Mouse (Mus musculus): ENCODE measurements around the gene Med13l. TPM values are rescaled to one million over a fixed set of nuclear protein-coding genes. Genes with fewer than 3 reads are reported as not detected.

Gene Med13l
- polyA plus RNA-seq, 1 experiment from 2014 or later = 9.3 TPM

GRCm38 (mm10) chr5:118619801-118620200, 59.3 kb downstream of the Med13l start:
- Histone ChIP-seq H3K4me3 (no peak overlapping the region), H3K9ac (no peak overlapping the region), H3K36me3 (no peaks in the 10 kb centered on the region), H3K9me3 (no peaks in the 10 kb centered on the region), H3K27me3 (no peaks in the 10 kb centered on the region), H3K27ac (no peak overlapping the region), H3K4me1 (peaks cover 29% of the 10 kb centered on the region), H3K4me2 (no peak overlapping the region)
- 49% methylated on average over 7 of the region's 7 CpGs for WGBS
- peak; percentile 65; the same call in 1 of the 2 replicates for ATAC-seq (ENCODE audit: borderline replicate concordance, extremely low read depth, low FRiP score, low TSS enrichment)

- no peak overlapping the region for H3K4me2 ChIP-seq
- H3K4me3 ChIP-seq = no peak overlapping the region
- no peak overlapping the region for H3K9ac ChIP-seq
- 80% methylated on average over 7 of the region's 7 CpGs for WGBS
- peaks cover 23% of the 10 kb centered on the region for H3K4me1 ChIP-seq
- H3K27me3 ChIP-seq = no peaks in the 10 kb centered on the region
- no peaks in the 10 kb centered on the region for H3K9me3 ChIP-seq
- ATAC-seq (ENCODE audit: borderline replicate concordance, extremely low read depth, low FRiP score, low TSS enrichment) = no peak
- no peak overlapping the region for H3K27ac ChIP-seq
- no peaks in the 10 kb centered on the region for H3K36me3 ChIP-seq
These were observed 59.9 kb downstream of the Med13l start for GRCm38 (mm10) chr5:118620330-118620910.

GRCm38 (mm10) chr5:118621877-118622276, 61.4 kb downstream of the Med13l start:
- no peak for ATAC-seq (ENCODE audit: borderline replicate concordance, extremely low read depth, low FRiP score, low TSS enrichment)
- H3K27me3 ChIP-seq = no peaks in the 10 kb centered on the region
- no peak overlapping the region for H3K4me3 ChIP-seq
- H3K36me3 ChIP-seq = no peaks in the 10 kb centered on the region
- H3K27ac ChIP-seq = no peak overlapping the region
- 62% methylated on average over 4 of the region's 4 CpGs for WGBS
- no peak overlapping the region for H3K4me2 ChIP-seq
- H3K9ac ChIP-seq = no peak overlapping the region
- H3K9me3 ChIP-seq = no peaks in the 10 kb centered on the region
- peaks cover 24% of the 10 kb centered on the region for H3K4me1 ChIP-seq

GRCm38 (mm10) chr5:118622346-118622745, 61.9 kb downstream of the Med13l start:
- Histone ChIP-seq H3K4me3 (no peak overlapping the region), H3K36me3 (no peaks in the 10 kb centered on the region), H3K27me3 (no peaks in the 10 kb centered on the region)

GRCm38 (mm10) chr5:118623797-118624196, 63.3 kb downstream of the Med13l start:
- no peak for ATAC-seq (ENCODE audit: borderline replicate concordance, extremely low read depth, low FRiP score, low TSS enrichment)

More at GRCm38 (mm10) chr5:118622346-118622745, 61.9 kb downstream of the Med13l start:
- Histone ChIP-seq H3K27ac (no peak overlapping the region), H3K4me1 (peaks cover 29% of the 10 kb centered on the region), H3K4me2 (no peak overlapping the region), H3K9ac (no peak overlapping the region), H3K9me3 (no peaks in the 10 kb centered on the region)
- no peak for ATAC-seq (ENCODE audit: borderline replicate concordance, extremely low read depth, low FRiP score, low TSS enrichment)
- 89% methylated on average over 5 of the region's 5 CpGs for WGBS

GRCm38 (mm10) chr5:118627630-118628029, 67.2 kb downstream of the Med13l start:
- no peak overlapping the region for H3K27ac ChIP-seq
- no peaks in the 10 kb centered on the region for H3K9me3 ChIP-seq
- no peak overlapping the region for H3K4me2 ChIP-seq
- no peak for ATAC-seq (ENCODE audit: borderline replicate concordance, extremely low read depth, low FRiP score, low TSS enrichment)
- peaks cover 26% of the 10 kb centered on the region for H3K4me1 ChIP-seq
- no peak overlapping the region for H3K9ac ChIP-seq
- no peak overlapping the region for H3K4me3 ChIP-seq
- H3K36me3 ChIP-seq = no peaks in the 10 kb centered on the region
- WGBS = 57% methylated on average over 5 of the region's 5 CpGs
- no peaks in the 10 kb centered on the region for H3K27me3 ChIP-seq

More at GRCm38 (mm10) chr5:118623797-118624196, 63.3 kb downstream of the Med13l start:
- H3K27me3 ChIP-seq = no peaks in the 10 kb centered on the region
- no peaks in the 10 kb centered on the region for H3K9me3 ChIP-seq
- no peak overlapping the region for H3K27ac ChIP-seq
- no peak overlapping the region for H3K9ac ChIP-seq
- no peak overlapping the region for H3K4me3 ChIP-seq
- peaks cover 26% of the 10 kb centered on the region for H3K4me1 ChIP-seq
- WGBS = 47% methylated on average over 5 of the region's 5 CpGs
- H3K36me3 ChIP-seq = no peaks in the 10 kb centered on the region
- H3K4me2 ChIP-seq = no peak overlapping the region

GRCm38 (mm10) chr5:118628211-118628610, 67.7 kb downstream of the Med13l start:
- H3K9ac ChIP-seq = no peak overlapping the region
- ATAC-seq (ENCODE audit: borderline replicate concordance, extremely low read depth, low FRiP score, low TSS enrichment) = no peak
- 88% methylated on average over 4 of the region's 4 CpGs for WGBS

GRCm38 (mm10) chr5:118632346-118632745, 71.9 kb downstream of the Med13l start:
- no peak overlapping the region for H3K9ac ChIP-seq
- peaks cover 43% of the 10 kb centered on the region for H3K4me1 ChIP-seq
- 38% methylated on average over 8 of the region's 8 CpGs for WGBS
- no peaks in the 10 kb centered on the region for H3K36me3 ChIP-seq
- H3K4me3 ChIP-seq = no peak overlapping the region
- H3K9me3 ChIP-seq = no peaks in the 10 kb centered on the region
- H3K27me3 ChIP-seq = no peaks in the 10 kb centered on the region
- H3K4me2 ChIP-seq = no peak overlapping the region
- ATAC-seq (ENCODE audit: borderline replicate concordance, extremely low read depth, low FRiP score, low TSS enrichment) = no peak
- no peak overlapping the region for H3K27ac ChIP-seq

More at GRCm38 (mm10) chr5:118628211-118628610, 67.7 kb downstream of the Med13l start:
- Histone ChIP-seq H3K4me3 (no peak overlapping the region), H3K27me3 (no peaks in the 10 kb centered on the region), H3K4me2 (no peak overlapping the region), H3K36me3 (no peaks in the 10 kb centered on the region), H3K9me3 (no peaks in the 10 kb centered on the region), H3K27ac (no peak overlapping the region), H3K4me1 (peaks cover 32% of the 10 kb centered on the region)

- WGBS = 44% methylated on average over 8 of the region's 8 CpGs
- peaks cover 41% of the 10 kb centered on the region for H3K4me1 ChIP-seq
These were observed 72.6 kb downstream of the Med13l start for GRCm38 (mm10) chr5:118633106-118633505.

GRCm38 (mm10) chr5:118635476-118636187, 75.2 kb downstream of the Med13l start:
- WGBS = 45% methylated on average over 11 of the region's 11 CpGs
- ATAC-seq (ENCODE audit: borderline replicate concordance, extremely low read depth, low FRiP score, low TSS enrichment) = no peak
- H3K4me3 ChIP-seq = no peak overlapping the region
- H3K4me2 ChIP-seq = no peak overlapping the region
- H3K9me3 ChIP-seq = no peaks in the 10 kb centered on the region
- H3K27me3 ChIP-seq = no peaks in the 10 kb centered on the region
- no peak overlapping the region for H3K27ac ChIP-seq
- H3K36me3 ChIP-seq = no peaks in the 10 kb centered on the region
- peaks cover 55% of the 10 kb centered on the region for H3K4me1 ChIP-seq
- H3K9ac ChIP-seq = no peak overlapping the region

More at GRCm38 (mm10) chr5:118633106-118633505, 72.6 kb downstream of the Med13l start:
- Histone ChIP-seq H3K4me3 (no peak overlapping the region), H3K36me3 (no peaks in the 10 kb centered on the region), H3K4me2 (no peak overlapping the region), H3K27ac (no peak overlapping the region), H3K27me3 (no peaks in the 10 kb centered on the region), H3K9ac (no peak overlapping the region), H3K9me3 (no peaks in the 10 kb centered on the region)
- ATAC-seq (ENCODE audit: borderline replicate concordance, extremely low read depth, low FRiP score, low TSS enrichment) = no peak

GRCm38 (mm10) chr5:118636399-118637369, 76.2 kb downstream of the Med13l start:
- Histone ChIP-seq H3K27ac (no peak overlapping the region), H3K4me1 (peaks cover 59% of the 10 kb centered on the region), H3K4me2 (no peak overlapping the region), H3K27me3 (no peaks in the 10 kb centered on the region), H3K9ac (no peak overlapping the region), H3K9me3 (no peaks in the 10 kb centered on the region), H3K36me3 (no peaks in the 10 kb centered on the region), H3K4me3 (no peak overlapping the region)
- 80% methylated on average over 16 of the region's 16 CpGs for WGBS
- no peak for ATAC-seq (ENCODE audit: borderline replicate concordance, extremely low read depth, low FRiP score, low TSS enrichment)

All from lung, embryonic 15.5 days (tissue).